Mouse (Mus musculus): ENCODE data around the gene Rhag. TPM values are rescaled to one million over a fixed set of nuclear protein-coding genes. Genes with fewer than 3 reads are reported as not detected.

Rhag gene
- polyA plus RNA-seq, 1 experiment from 2014 or later: 0.41 TPM

GRCm38 (mm10) chr17:40811560-40811959 is 634 bp downstream of the Rhag start:
- ATAC-seq (ENCODE audit: low FRiP score) (no peak), DNase-seq (ENCODE audit: low spot score) (no peak)
- no peak overlapping the region for H3K4me3 ChIP-seq (replicated peaks; ENCODE audit: low read length)
- no peaks in the 10 kb centered on the region for H3K27me3 ChIP-seq (ENCODE audit: control insufficient read depth, insufficient read depth, low read length)
- no peaks in the 10 kb centered on the region for H3K36me3 ChIP-seq (replicated peaks; ENCODE audit: control insufficient read depth, insufficient read depth)
- 91% methylated on average over 1 of the region's 1 CpGs for WGBS
- no peak overlapping the region for H3K27ac ChIP-seq
- no peak overlapping the region for H3K4me2 ChIP-seq (replicated peaks)
- no peak overlapping the region for H3K9ac ChIP-seq
- no peaks in the 10 kb centered on the region for H3K4me1 ChIP-seq (replicated peaks; ENCODE audit: control insufficient read depth, insufficient read depth, low read length)
- H3K9me3 ChIP-seq (ENCODE audit: control insufficient read depth, low read length): no peaks in the 10 kb centered on the region

- Histone ChIP-seq H3K9ac (no peak overlapping the region), H3K9me3 (ENCODE audit: control insufficient read depth, low read length) (no peaks in the 10 kb centered on the region), H3K27me3 (ENCODE audit: control insufficient read depth, insufficient read depth, low read length) (no peaks in the 10 kb centered on the region), H3K4me3 (replicated peaks; ENCODE audit: low read length) (no peak overlapping the region), H3K27ac (no peak overlapping the region), H3K4me2 (replicated peaks) (no peak overlapping the region), H3K4me1 (replicated peaks; ENCODE audit: control insufficient read depth, insufficient read depth, low read length) (no peaks in the 10 kb centered on the region), H3K36me3 (replicated peaks; ENCODE audit: control insufficient read depth, insufficient read depth) (no peaks in the 10 kb centered on the region)
- ATAC-seq (ENCODE audit: low FRiP score) (no peak), DNase-seq (ENCODE audit: low spot score) (no peak)
- 77% methylated on average over 2 of the region's 2 CpGs for WGBS
These were observed 1.3 kb downstream of the Rhag start for GRCm38 (mm10) chr17:40812259-40812658.

GRCm38 (mm10) chr17:40817340-40817943 is 6.5 kb downstream of the Rhag start:
- H3K4me2 ChIP-seq (replicated peaks): no peak overlapping the region
- 75% methylated on average over 4 of the region's 4 CpGs for WGBS
- ATAC-seq (ENCODE audit: low FRiP score): no peak

GRCm38 (mm10) chr17:40821477-40821876 is 10.6 kb downstream of the Rhag start:
- 87% methylated on average over 9 of the region's 9 CpGs for WGBS
- no peak for ATAC-seq (ENCODE audit: low FRiP score)
- no peak overlapping the region for H3K9ac ChIP-seq
- no peak overlapping the region for H3K27ac ChIP-seq
- H3K4me2 ChIP-seq (replicated peaks): no peak overlapping the region
- no peak overlapping the region for H3K4me3 ChIP-seq (replicated peaks; ENCODE audit: low read length)
- no peaks in the 10 kb centered on the region for H3K27me3 ChIP-seq (ENCODE audit: control insufficient read depth, insufficient read depth, low read length)
- no peaks in the 10 kb centered on the region for H3K4me1 ChIP-seq (replicated peaks; ENCODE audit: control insufficient read depth, insufficient read depth, low read length)
- H3K36me3 ChIP-seq (replicated peaks; ENCODE audit: control insufficient read depth, insufficient read depth): no peaks in the 10 kb centered on the region
- no peak for DNase-seq (ENCODE audit: low spot score)
- H3K9me3 ChIP-seq (ENCODE audit: control insufficient read depth, low read length): no peaks in the 10 kb centered on the region

More at GRCm38 (mm10) chr17:40817340-40817943, 6.5 kb downstream of the Rhag start:
- no peaks in the 10 kb centered on the region for H3K36me3 ChIP-seq (replicated peaks; ENCODE audit: control insufficient read depth, insufficient read depth)
- H3K4me3 ChIP-seq (replicated peaks; ENCODE audit: low read length): no peak overlapping the region
- no peaks in the 10 kb centered on the region for H3K9me3 ChIP-seq (ENCODE audit: control insufficient read depth, low read length)
- no peaks in the 10 kb centered on the region for H3K27me3 ChIP-seq (ENCODE audit: control insufficient read depth, insufficient read depth, low read length)
- H3K27ac ChIP-seq: no peak overlapping the region
- no peak for DNase-seq (ENCODE audit: low spot score)
- H3K9ac ChIP-seq: no peak overlapping the region
- no peaks in the 10 kb centered on the region for H3K4me1 ChIP-seq (replicated peaks; ENCODE audit: control insufficient read depth, insufficient read depth, low read length)

GRCm38 (mm10) chr17:40823817-40824216 is 12.9 kb downstream of the Rhag start:
- DNase-seq (ENCODE audit: low spot score) (peak; percentile 61), ATAC-seq (ENCODE audit: low FRiP score) (no peak)
- Histone ChIP-seq H3K27ac (no peak overlapping the region), H3K4me2 (replicated peaks) (no peak overlapping the region), H3K4me1 (replicated peaks; ENCODE audit: control insufficient read depth, insufficient read depth, low read length) (no peaks in the 10 kb centered on the region), H3K9me3 (ENCODE audit: control insufficient read depth, low read length) (no peaks in the 10 kb centered on the region), H3K27me3 (ENCODE audit: control insufficient read depth, insufficient read depth, low read length) (no peaks in the 10 kb centered on the region), H3K9ac (no peak overlapping the region), H3K4me3 (replicated peaks; ENCODE audit: low read length) (no peak overlapping the region), H3K36me3 (replicated peaks; ENCODE audit: control insufficient read depth, insufficient read depth) (no peaks in the 10 kb centered on the region)
- 28% methylated on average over 4 of the region's 4 CpGs for WGBS

- no peak for ATAC-seq (ENCODE audit: low FRiP score)
- no peaks in the 10 kb centered on the region for H3K4me1 ChIP-seq (replicated peaks; ENCODE audit: control insufficient read depth, insufficient read depth, low read length)
- H3K9me3 ChIP-seq (ENCODE audit: control insufficient read depth, low read length): no peaks in the 10 kb centered on the region
- no peak overlapping the region for H3K4me3 ChIP-seq (replicated peaks; ENCODE audit: low read length)
- H3K9ac ChIP-seq: no peak overlapping the region
- H3K27ac ChIP-seq: no peak overlapping the region
- no peak overlapping the region for H3K4me2 ChIP-seq (replicated peaks)
- WGBS: 66% methylated on average over 8 of the region's 8 CpGs
- no peak for DNase-seq (ENCODE audit: low spot score)
- no peaks in the 10 kb centered on the region for H3K27me3 ChIP-seq (ENCODE audit: control insufficient read depth, insufficient read depth, low read length)
- no peaks in the 10 kb centered on the region for H3K36me3 ChIP-seq (replicated peaks; ENCODE audit: control insufficient read depth, insufficient read depth)
These were observed 13.6 kb downstream of the Rhag start for GRCm38 (mm10) chr17:40824549-40824948.

- no peak for ATAC-seq (ENCODE audit: low FRiP score)
- H3K36me3 ChIP-seq (replicated peaks; ENCODE audit: control insufficient read depth, insufficient read depth): no peaks in the 10 kb centered on the region
- no peak overlapping the region for H3K9ac ChIP-seq
- DNase-seq (ENCODE audit: low spot score): no peak
- H3K4me2 ChIP-seq (replicated peaks): no peak overlapping the region
- no peaks in the 10 kb centered on the region for H3K4me1 ChIP-seq (replicated peaks; ENCODE audit: control insufficient read depth, insufficient read depth, low read length)
- H3K4me3 ChIP-seq (replicated peaks; ENCODE audit: low read length): no peak overlapping the region
- 65% methylated on average over 2 of the region's 2 CpGs for WGBS
- H3K27ac ChIP-seq: no peak overlapping the region
- no peaks in the 10 kb centered on the region for H3K9me3 ChIP-seq (ENCODE audit: control insufficient read depth, low read length)
- no peaks in the 10 kb centered on the region for H3K27me3 ChIP-seq (ENCODE audit: control insufficient read depth, insufficient read depth, low read length)
These were observed 20.9 kb downstream of the Rhag start for GRCm38 (mm10) chr17:40831870-40832269.

GRCm38 (mm10) chr17:40837308-40837707 is 26.4 kb downstream of the Rhag start:
- Histone ChIP-seq H3K4me3 (replicated peaks; ENCODE audit: low read length) (no peak overlapping the region), H3K9me3 (ENCODE audit: control insufficient read depth, low read length) (no peaks in the 10 kb centered on the region), H3K27ac (no peak overlapping the region), H3K9ac (no peak overlapping the region), H3K27me3 (ENCODE audit: control insufficient read depth, insufficient read depth, low read length) (no peaks in the 10 kb centered on the region), H3K4me1 (replicated peaks; ENCODE audit: control insufficient read depth, insufficient read depth, low read length) (no peaks in the 10 kb centered on the region), H3K4me2 (replicated peaks) (no peak overlapping the region), H3K36me3 (replicated peaks; ENCODE audit: control insufficient read depth, insufficient read depth) (no peaks in the 10 kb centered on the region)
- peak; percentile 46; the same call in 1 of the 2 replicates for ATAC-seq (ENCODE audit: low FRiP score)
- DNase-seq (ENCODE audit: low spot score): peak; percentile 28

- DNase-seq (ENCODE audit: low spot score): no peak
- H3K4me1 ChIP-seq (replicated peaks; ENCODE audit: control insufficient read depth, insufficient read depth, low read length): no peaks in the 10 kb centered on the region
- H3K27me3 ChIP-seq (ENCODE audit: control insufficient read depth, insufficient read depth, low read length): no peaks in the 10 kb centered on the region
- H3K9ac ChIP-seq: no peak overlapping the region
- no peak overlapping the region for H3K4me3 ChIP-seq (replicated peaks; ENCODE audit: low read length)
- H3K9me3 ChIP-seq (ENCODE audit: control insufficient read depth, low read length): no peaks in the 10 kb centered on the region
- no peak overlapping the region for H3K27ac ChIP-seq
- no peak overlapping the region for H3K4me2 ChIP-seq (replicated peaks)
- ATAC-seq (ENCODE audit: low FRiP score): no peak
- H3K36me3 ChIP-seq (replicated peaks; ENCODE audit: control insufficient read depth, insufficient read depth): no peaks in the 10 kb centered on the region
These were observed 44.1 kb downstream of the Rhag start for GRCm38 (mm10) chr17:40855065-40855464.
